Mouse (Mus musculus): ENCODE measurements at regions not wholly inside any gene's neighbourhood (a gene's known extent, or its start where the extent isn't known, plus 50 kb on each side); places are given as distances from the start of the nearest gene placed in this dataset.

DNA sequence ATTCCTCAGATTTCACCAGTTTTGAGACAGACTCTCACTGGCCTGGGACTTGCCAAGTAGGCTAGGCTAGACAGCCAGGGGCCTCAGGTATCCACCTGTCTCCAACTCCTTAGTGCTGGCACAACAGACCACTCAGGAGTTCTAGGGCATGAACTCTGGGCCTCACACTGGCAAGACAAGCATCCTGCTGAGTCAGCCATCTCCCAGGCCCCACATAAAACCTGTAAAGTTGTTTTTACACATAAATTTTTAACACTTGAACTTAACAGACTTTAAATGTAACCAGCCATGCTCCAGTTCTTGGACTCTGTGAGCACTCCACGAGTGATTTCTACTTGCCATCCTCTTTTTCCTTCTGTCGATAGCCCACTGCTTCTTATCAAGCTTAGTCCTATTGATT is 205.5 kb upstream of the Hs6st1 start:
- TF ChIP-seq CTCF (IDR thresholded peaks at IDR 0.05) (no peak), POLR2A (IDR thresholded peaks at IDR 0.05; ENCODE audit: insufficient read depth, low read depth, low read length) (no peak)

All from heart, adult 2 months (tissue).